Mouse (Mus musculus): ENCODE results near the gene Wfdc6b. TPM values are rescaled to one million over a fixed set of nuclear protein-coding genes. Genes with fewer than 3 reads are reported as not detected.

The Wfdc6b gene
- total and polyA plus RNA-seq, 3 experiments, result not detected

DNA sequence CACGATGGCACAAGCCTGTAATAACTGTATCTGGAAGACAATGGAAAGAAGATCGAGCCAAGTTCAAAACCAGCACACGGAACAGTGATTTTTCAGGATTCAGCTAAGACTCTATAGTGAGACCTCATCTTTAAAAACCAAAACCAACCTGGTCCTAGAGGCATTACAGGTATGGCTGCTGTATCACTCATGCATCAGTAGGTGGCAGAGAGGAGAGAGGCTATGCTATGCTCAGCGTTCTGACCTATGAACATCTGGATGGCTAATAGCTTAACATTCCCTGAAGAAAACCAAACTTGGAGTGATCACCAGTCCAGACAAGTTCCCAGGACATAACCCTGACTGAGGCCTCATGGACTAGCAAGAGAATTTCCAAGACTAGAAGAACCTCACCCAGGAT lies 8.5 kb downstream of the Wfdc6b start:
- TF ChIP-seq CTCF (IDR thresholded peaks at IDR 0.05 in 2 of 3, conservative IDR thresholded peaks at IDR 0.05 in 1 of 3; ENCODE audit: control insufficient read depth in 1 of 3, insufficient read depth in 1 of 3, low read depth in 2 of 3, low read length in 3 of 3, poor library complexity in 1 of 3, severe bottlenecking in 1 of 3) (peak in 1 of 3 experiments; percentile 37; a peak in 2 of 6 replicates), ELF1 (IDR thresholded peaks at IDR 0.05; ENCODE audit: low read depth, low read length) (no peak), MXI1 (IDR thresholded peaks at IDR 0.05; ENCODE audit: low read depth, low read length) (no peak), CHD1 (IDR thresholded peaks at IDR 0.05; ENCODE audit: low read depth, low read length) (no peak), MYB (IDR thresholded peaks at IDR 0.05; ENCODE audit: low read depth, low read length) (no peak), ZMIZ1 (IDR thresholded peaks at IDR 0.05; ENCODE audit: low read depth, low read length) (no peak), ETS1 (IDR thresholded peaks at IDR 0.05; ENCODE audit: low read depth, low read length) (no peak), RAD21 (IDR thresholded peaks at IDR 0.05; ENCODE audit: low read depth, low read length) (peak; percentile 19), BHLHE40 (IDR thresholded peaks at IDR 0.05; ENCODE audit: borderline replicate concordance, low read depth, low read length) (no peak), TBP (IDR thresholded peaks at IDR 0.05; ENCODE audit: low read depth, low read length) (no peak), ZKSCAN1 (IDR thresholded peaks at IDR 0.05; ENCODE audit: low read depth, low read length) (no peak), CHD2 (IDR thresholded peaks at IDR 0.05; ENCODE audit: low read length) (no peak), TCF12 (IDR thresholded peaks at IDR 0.05; ENCODE audit: low read depth, low read length) (no peak), GATA1 (IDR thresholded peaks at IDR 0.05; ENCODE audit: low read depth, low read length) (no peak), MAFK (IDR thresholded peaks at IDR 0.05; ENCODE audit: borderline replicate concordance, low read depth, low read length) (no peak), NELFE (IDR thresholded peaks at IDR 0.05; ENCODE audit: low read depth, low read length) (no peak), TAL1 (IDR thresholded peaks at IDR 0.05; ENCODE audit: low read length) (no peak), JUND (IDR thresholded peaks at IDR 0.05; ENCODE audit: low read depth, low read length) (no peak), ZC3H11A (IDR thresholded peaks at IDR 0.05; ENCODE audit: low read depth, low read length) (no peak), POLR2AphosphoS2 (IDR thresholded peaks at IDR 0.05; ENCODE audit: low read length) (no peak), GABPA (IDR thresholded peaks at IDR 0.05; ENCODE audit: low read depth, low read length) (no peak), SMC3 (IDR thresholded peaks at IDR 0.05; ENCODE audit: low read depth, low read length) (peak; percentile 52), MAX (IDR thresholded peaks at IDR 0.05; ENCODE audit: low read length) (no peak), NRF1 (IDR thresholded peaks at IDR 0.05; ENCODE audit: insufficient read depth, low read depth, low read length, poor library complexity, severe bottlenecking) (no peak)
- H3K4me3 ChIP-seq (ENCODE audit: control insufficient read depth in 1 of 2, insufficient read depth in 1 of 2, low read depth in 2 of 2, low read length in 2 of 2), result no peak overlapping the region
- no peaks in the 10 kb centered on the region for H3K36me3 ChIP-seq (ENCODE audit: control insufficient read depth in 1 of 2, insufficient read depth in 2 of 2, low read length in 2 of 2)
- no peaks in the 10 kb centered on the region for H3K79me2 ChIP-seq (ENCODE audit: control insufficient read depth, insufficient read depth, low read length, poor library complexity)
- peaks cover 0 to 5% of the 10 kb centered on the region in 2 experiments; a peak in 3 of 4 replicates for H3K27me3 ChIP-seq (ENCODE audit: control insufficient read depth in 1 of 2, insufficient read depth in 2 of 2, low read length in 2 of 2)
- H3K4me1 ChIP-seq (ENCODE audit: control insufficient read depth in 1 of 2, insufficient read depth in 2 of 2, low read length in 2 of 2), result no peaks in the 10 kb centered on the region
- no peak overlapping the region for H3K27ac ChIP-seq (ENCODE audit: control insufficient read depth, low read depth, low read length)
- H3K9ac ChIP-seq (ENCODE audit: control insufficient read depth, low read depth, low read length, poor library complexity, severe bottlenecking), result no peak overlapping the region
- no peak for DNase-seq (ENCODE audit: low read depth, low spot score)
- H3K9me3 ChIP-seq (replicated peaks; ENCODE audit: insufficient read depth, low read length), result no peaks in the 10 kb centered on the region
